Mouse (Mus musculus): ENCODE results near the gene Pnkp.

Pnkp gene

GRCm38 (mm10) chr7:44857042-44857552, at the start of gene Pnkp:
Pnkp (plus strand) TSS chr7:44857139.
- DNase-seq (ENCODE audit: low spot score) = peak; percentile 92

- DNase-seq (ENCODE audit: low spot score) = no peak
These were observed 48.0 kb upstream of the Pnkp start for GRCm38 (mm10) chr7:44808927-44809326.

GRCm38 (mm10) chr7:44809466-44809865, 47.5 kb upstream of the Pnkp start:
- no peak for DNase-seq (ENCODE audit: low spot score)

- DNase-seq (ENCODE audit: low spot score) = no peak
These were observed 46.6 kb upstream of the Pnkp start for GRCm38 (mm10) chr7:44810365-44810764.

- no peak for DNase-seq (ENCODE audit: low spot score)
These were observed 46.0 kb upstream of the Pnkp start for GRCm38 (mm10) chr7:44810819-44811557.

GRCm38 (mm10) chr7:44812651-44813325, 44.2 kb upstream of the Pnkp start:
- no peak for DNase-seq (ENCODE audit: low spot score)

- no peak for DNase-seq (ENCODE audit: low spot score)
These were observed 43.0 kb upstream of the Pnkp start for GRCm38 (mm10) chr7:44813985-44814384.

- DNase-seq (ENCODE audit: low spot score) = no peak
These were observed 42.5 kb upstream of the Pnkp start for GRCm38 (mm10) chr7:44814423-44814822.

GRCm38 (mm10) chr7:44814952-44815553, 41.9 kb upstream of the Pnkp start:
- DNase-seq (ENCODE audit: low spot score) = peak; percentile 13

GRCm38 (mm10) chr7:44815721-44816469, 41.0 kb upstream of the Pnkp start, which contains the start of the genes Nup62 and Il4i1:
Nup62 (plus strand) TSS chr7:44816088.
Il4i1 (plus strand) TSS chr7:44816387.
- DNase-seq (ENCODE audit: low spot score) = peak; percentile 100

GRCm38 (mm10) chr7:44816470-44817021, 40.4 kb upstream of the Pnkp start, which contains the start of gene Atf5:
Atf5 (minus strand) TSS chr7:44816658.
- peak; percentile 67 for DNase-seq (ENCODE audit: low spot score)

- no peak for DNase-seq (ENCODE audit: low spot score)
These were observed 39.5 kb upstream of the Pnkp start for GRCm38 (mm10) chr7:44817441-44817840.

GRCm38 (mm10) chr7:44818164-44818563, 38.8 kb upstream of the Pnkp start:
- no peak for DNase-seq (ENCODE audit: low spot score)

- DNase-seq (ENCODE audit: low spot score) = no peak
These were observed 38.1 kb upstream of the Pnkp start for GRCm38 (mm10) chr7:44818751-44819235.

- DNase-seq (ENCODE audit: low spot score) = no peak
These were observed 37.5 kb upstream of the Pnkp start for GRCm38 (mm10) chr7:44819391-44819790.

GRCm38 (mm10) chr7:44819863-44820262, 37.1 kb upstream of the Pnkp start:
- no peak for DNase-seq (ENCODE audit: low spot score)

- DNase-seq (ENCODE audit: low spot score) = no peak
These were observed 36.4 kb upstream of the Pnkp start for GRCm38 (mm10) chr7:44820525-44820924.

GRCm38 (mm10) chr7:44821666-44822448, 35.1 kb upstream of the Pnkp start:
- DNase-seq (ENCODE audit: low spot score) = no peak

GRCm38 (mm10) chr7:44823409-44823808, 33.5 kb upstream of the Pnkp start:
- peak; percentile 35 for DNase-seq (ENCODE audit: low spot score)

- peak; percentile 84 for DNase-seq (ENCODE audit: low spot score)
These were observed 32.1 kb upstream of the Pnkp start for GRCm38 (mm10) chr7:44824872-44825271.

- DNase-seq (ENCODE audit: low spot score) = no peak
These were observed 30.2 kb upstream of the Pnkp start for GRCm38 (mm10) chr7:44826771-44827170.
